Mouse (Mus musculus): ENCODE results near the gene Gdf7.

The Gdf7 gene

DNA sequence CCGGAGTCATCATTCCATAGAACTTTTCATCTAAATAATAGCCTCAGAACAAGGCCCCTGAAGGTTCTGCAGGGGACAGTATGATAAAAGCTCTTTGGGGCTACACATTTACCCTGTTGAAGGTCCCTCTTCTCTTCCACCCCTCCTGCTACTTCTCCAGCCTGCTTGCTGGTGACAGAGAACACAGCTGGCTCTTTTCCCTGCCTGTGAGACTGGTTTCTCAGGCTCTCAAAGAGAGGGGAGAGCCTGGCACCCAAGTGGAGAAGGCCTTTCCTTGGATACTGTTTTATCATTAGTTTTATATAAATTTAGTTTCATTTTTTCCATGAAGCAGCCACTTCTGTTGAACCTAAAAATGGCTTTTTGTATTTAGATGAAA lies 25.9 kb upstream of the Gdf7 start:
- no peak for DNase-seq (ENCODE audit: low read depth, low spot score)

DNA sequence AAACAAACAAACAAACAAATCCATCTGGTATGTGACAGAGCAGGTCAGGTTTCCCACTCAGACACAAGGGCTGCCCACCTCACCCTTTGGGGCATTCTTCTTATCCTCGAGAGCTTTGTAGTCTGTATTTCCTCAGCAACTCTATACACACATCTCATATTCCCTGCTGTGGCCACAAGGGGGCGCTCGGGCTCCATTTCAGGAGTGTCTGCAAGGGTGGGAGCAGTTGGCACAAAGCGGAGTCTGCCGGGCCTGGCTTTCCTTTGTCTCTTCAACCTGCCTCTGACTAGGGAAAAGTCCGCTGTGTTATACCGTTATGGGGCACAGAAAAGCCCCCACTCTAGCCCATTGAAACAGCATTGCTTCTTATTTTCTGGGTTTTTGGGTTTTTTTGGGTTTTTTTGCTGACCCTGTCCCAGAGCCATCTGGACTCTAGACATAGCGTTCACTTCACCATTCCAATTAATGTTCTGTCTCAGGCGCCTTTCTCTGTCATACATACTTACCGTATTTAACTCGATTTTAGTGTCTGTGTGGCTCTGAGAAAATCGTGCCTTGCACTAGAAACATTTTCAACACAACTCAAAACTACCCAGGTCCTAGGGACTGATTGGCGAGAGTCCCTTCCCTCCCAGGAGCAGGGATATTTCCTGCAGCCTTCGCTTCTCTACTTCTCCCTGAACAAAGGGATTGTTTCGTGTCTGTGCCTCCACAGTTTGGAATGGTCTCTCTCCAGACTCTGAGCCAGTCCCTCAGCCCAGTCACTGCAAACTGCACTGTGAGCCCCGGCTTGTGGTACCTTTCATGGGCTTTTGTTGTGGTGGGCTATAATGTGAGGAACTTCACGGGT lies 25.3 kb upstream of the Gdf7 start:
- DNase-seq (ENCODE audit: low read depth, low spot score): no peak

DNA sequence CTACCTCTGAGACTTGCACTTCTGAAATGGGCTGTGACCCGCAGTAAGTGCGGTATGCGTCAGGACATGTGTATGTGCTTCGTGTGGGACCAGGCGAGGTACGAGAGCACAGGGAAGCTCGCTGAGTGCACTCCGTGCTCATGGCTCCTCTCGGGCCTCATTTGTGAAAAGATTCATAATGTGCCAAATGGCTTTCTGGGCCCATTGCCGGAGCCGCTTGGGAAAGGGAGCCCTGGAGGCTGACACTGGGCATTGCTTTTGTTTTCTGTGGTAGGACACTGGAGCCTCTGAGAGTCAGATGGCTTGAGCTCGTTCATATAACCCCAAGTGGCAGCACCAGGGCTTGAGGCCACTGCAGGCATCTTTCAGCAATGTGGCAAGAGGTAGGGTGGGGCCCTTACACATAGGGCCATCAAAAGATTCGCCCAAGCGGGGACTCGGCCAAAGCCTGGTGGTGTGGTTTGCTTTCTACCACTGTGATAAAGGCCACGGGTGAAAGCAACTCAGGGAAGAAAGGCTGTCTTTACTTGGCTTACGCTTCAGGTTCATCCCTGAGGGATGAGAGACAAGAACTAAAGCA lies 24.3 kb upstream of the Gdf7 start:
- no peak for DNase-seq (ENCODE audit: low read depth, low spot score)

DNA sequence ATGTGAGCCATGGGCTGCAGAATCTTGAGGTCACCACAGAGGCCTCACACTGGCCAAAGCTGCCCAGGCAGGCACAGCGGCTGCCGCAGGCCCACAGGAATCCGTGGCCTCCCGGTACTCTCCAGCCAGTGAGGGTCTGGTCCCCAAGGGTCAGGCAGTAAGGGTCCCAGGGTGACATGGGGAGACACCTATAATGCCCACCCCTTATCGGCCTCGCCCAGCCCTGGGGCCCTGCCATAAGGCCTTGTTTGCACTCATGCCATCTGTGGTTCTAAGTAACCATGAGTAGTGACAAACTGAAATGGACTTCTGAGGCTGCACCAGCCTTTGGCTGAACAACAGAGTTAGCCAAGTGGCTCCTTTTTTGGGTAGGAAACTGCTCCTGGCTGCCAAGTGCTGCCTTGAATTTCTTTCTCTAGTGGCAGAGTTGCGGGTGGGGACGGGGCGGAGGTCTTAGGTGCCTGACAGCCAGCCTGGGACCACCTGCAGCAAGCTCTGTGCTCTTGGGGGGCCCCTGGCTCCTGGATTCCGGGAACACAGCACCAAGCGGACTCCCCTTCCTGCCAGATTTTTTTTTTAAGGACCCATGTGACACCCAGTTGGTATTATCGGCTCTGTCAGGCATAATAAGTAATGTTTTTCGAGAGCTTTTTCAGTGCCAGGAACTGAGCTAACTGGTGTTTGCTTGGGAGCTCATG lies 23.6 kb upstream of the Gdf7 start:
- no peak for DNase-seq (ENCODE audit: low read depth, low spot score)

- DNase-seq (ENCODE audit: low read depth, low spot score): no peak
Measured at GRCm38 (mm10) chr12:8324086-8324485, 22.3 kb upstream of the Gdf7 start.

GRCm38 (mm10) chr12:8321506-8321905 lies 19.8 kb upstream of the Gdf7 start:
- DNase-seq (ENCODE audit: low read depth, low spot score): no peak

DNA sequence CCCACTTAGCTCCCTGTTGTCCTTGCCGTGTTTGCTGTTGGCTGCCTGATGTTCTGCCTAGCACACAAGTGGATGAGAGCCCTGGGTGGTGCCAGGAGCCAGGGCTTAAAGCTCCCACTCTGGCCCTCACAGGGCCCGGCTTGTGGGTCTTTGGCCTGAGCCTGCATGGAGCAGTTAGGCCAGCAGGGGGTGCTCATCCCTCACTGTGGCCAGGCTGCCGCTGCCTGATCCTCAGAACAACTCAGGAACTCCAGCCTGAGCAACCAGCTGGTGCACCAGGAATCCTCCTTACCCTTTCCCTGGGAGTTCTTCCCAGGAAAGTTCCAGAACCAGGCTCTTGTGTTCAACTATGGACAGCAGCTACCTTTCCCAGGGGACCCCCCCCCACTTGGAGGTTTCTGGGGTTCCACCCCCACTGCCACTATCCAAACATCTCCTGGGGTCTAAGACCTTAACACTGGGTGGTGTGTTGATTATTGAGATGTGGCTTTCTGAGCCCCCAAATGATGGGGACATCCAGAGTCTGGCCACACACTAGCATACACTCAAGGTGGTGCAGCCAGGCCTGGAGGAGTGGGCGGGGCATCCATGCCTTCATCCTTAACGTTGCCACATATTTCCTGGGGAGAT lies 18.4 kb upstream of the Gdf7 start:
- DNase-seq (ENCODE audit: low read depth, low spot score): no peak

DNA sequence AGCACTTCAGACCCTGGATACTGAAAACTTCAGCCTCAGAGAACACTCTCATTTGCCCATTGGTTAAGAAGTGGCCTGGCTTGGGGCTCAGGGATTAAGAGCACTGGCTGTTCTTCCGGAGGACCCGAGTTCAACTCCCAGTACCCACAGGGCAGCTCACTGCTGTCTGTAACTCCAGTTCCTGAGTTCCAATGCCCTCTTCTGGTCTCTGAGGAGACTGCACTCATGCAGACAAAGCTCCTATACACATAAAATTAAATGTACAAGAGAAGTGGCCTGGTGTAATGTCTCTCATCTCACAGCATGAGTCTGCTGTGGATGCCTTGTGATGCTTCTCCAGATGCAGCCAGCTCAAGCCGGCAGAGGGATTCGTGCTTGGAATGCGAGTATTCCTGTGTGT lies 14.8 kb upstream of the Gdf7 start:
- DNase-seq (ENCODE audit: low read depth, low spot score): no peak

DNA sequence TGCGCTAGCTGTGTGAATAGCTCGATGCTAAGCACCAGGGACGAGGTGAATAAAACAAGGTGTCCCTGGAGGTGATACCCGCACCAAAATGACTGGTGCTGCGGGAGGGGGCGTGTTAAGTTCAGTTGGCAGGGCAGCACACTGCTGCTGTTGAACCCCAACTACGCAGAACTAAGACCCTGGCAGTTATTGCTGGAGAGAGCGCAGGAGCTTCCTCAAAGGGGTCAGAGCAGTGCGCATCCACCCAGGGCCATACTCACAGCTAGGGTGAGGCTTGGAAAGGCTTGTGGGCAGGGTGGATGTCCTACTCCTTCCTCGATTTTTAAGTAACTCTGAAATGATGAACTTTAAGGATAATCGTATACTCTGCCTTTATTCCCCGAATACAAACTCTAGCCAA lies 12.0 kb upstream of the Gdf7 start:
- no peak for DNase-seq (ENCODE audit: low read depth, low spot score)

GRCm38 (mm10) chr12:8313270-8313771 lies 11.6 kb upstream of the Gdf7 start, which contains the start of gene Hs1bp3:
Hs1bp3 (plus strand) TSS chr12:8313432.
- DNase-seq (ENCODE audit: low read depth, low spot score): peak; percentile 76

GRCm38 (mm10) chr12:8312266-8312665 lies 10.5 kb upstream of the Gdf7 start:
- no peak for DNase-seq (ENCODE audit: low read depth, low spot score)

GRCm38 (mm10) chr12:8310992-8311391 lies 9.2 kb upstream of the Gdf7 start:
- no peak for DNase-seq (ENCODE audit: low read depth, low spot score)

DNA sequence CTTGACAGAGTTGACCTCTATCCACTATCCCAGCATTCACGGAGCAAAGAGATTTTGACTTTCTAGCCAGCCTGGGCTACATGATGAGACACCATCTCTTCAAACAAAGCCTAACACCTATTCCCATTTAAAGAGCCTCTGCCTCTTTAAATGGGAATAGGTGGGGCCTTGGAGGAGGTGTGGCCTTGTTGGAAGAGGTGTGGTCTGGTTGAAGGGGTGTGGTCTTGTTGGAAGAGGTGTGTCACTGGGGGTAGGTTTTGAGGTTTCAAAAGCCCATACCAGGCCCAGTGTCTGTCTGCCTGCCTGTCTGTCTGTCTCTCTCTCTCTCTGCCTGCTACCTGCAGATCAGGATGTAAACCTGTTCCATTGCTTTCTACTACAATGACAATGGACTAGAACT lies 5.2 kb upstream of the Gdf7 start:
- no peak for DNase-seq (ENCODE audit: low read depth, low spot score)

- no peak for DNase-seq (ENCODE audit: low read depth, low spot score)
Measured at GRCm38 (mm10) chr12:8306432-8306831, 4.7 kb upstream of the Gdf7 start.

DNA sequence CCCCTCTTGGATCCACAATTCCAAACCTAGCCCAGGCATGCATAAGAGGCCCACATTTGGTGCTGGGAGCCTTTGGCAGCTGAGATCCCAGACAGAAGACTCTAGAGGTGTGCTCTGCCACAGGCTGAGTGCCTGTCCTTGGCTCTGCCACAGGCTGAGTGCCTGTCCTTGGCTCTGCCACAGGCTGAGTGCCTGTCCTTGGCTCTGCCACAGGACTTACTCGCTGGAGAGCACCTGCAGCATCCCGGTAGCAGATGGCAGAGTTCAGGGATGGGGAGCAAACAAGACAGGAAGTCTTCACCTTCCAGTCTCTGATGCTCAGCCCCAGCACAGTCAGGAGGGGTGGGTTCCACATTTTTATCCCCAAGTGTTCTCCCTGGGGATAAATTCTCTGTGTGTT lies 3.5 kb upstream of the Gdf7 start:
- no peak for DNase-seq (ENCODE audit: low read depth, low spot score)

- DNase-seq (ENCODE audit: low read depth, low spot score): no peak
Measured at GRCm38 (mm10) chr12:8301011-8301814, 541 bp downstream of the Gdf7 start.

GRCm38 (mm10) chr12:8300521-8300920 lies 1.2 kb downstream of the Gdf7 start:
- DNase-seq (ENCODE audit: low read depth, low spot score): no peak

DNA sequence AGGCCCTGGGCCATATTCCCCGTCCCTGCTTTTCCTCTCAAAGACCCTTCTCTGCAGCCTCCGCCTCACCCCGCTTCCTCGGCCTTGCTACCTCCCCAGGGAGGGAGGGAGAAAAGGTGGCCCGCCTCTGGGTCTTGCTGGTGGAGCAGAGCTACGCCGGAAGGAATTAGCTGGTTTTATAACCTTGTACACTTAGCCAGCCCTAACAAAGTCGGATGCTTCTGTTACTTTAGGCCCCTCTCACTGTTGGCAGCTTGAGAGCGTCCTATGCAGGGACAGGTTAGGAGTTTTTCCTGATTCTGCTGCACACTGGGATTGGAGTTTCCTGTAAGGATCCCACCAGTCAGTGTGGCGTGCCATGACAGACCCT lies 1.7 kb downstream of the Gdf7 start:
- no peak for DNase-seq (ENCODE audit: low read depth, low spot score)

GRCm38 (mm10) chr12:8299143-8300110 lies 2.3 kb downstream of the Gdf7 start:
- no peak for DNase-seq (ENCODE audit: low read depth, low spot score)
